Mouse (Mus musculus) myocyte (in vitro differentiated cells): ENCODE results near the gene Suv39h2. TPM values are rescaled to one million over a fixed set of nuclear protein-coding genes. Genes with fewer than 3 reads are reported as not detected.
A peak's percentile ranks its signal among the peaks of the same experiment; 100 is the strongest.

Experiments
- H3K27me3 ChIP-seq: one replicate; pipeline ENCODE4 v1.6.1; 2011; ENCODE audit not compliant: control insufficient read depth, insufficient read depth, insufficient read length
- H3K36me3 ChIP-seq: one replicate; pipeline ENCODE4 v1.6.1; 2011; ENCODE audit not compliant: control insufficient read depth, insufficient read depth
- H3K4me2 ChIP-seq: one replicate; pipeline ENCODE4 v1.6.1; 2011; ENCODE audit warnings: low read depth, control low read depth
- H3K4me3 ChIP-seq: one replicate; pipeline ENCODE4 v1.5.1; 2011; ENCODE audit warnings: mild to moderate bottlenecking, control low read depth, moderate library complexity
- H3K79me2 ChIP-seq: one replicate; pipeline ENCODE4 v1.6.1; 2011; ENCODE audit not compliant: control insufficient read depth, insufficient read depth
- H3ac ChIP-seq: one replicate; pipeline ENCODE4 v1.6.1; 2011; ENCODE audit not compliant: control insufficient read depth, insufficient read length
- CEBPB ChIP-seq: IDR thresholded peaks from 2 replicates; pipeline ENCODE4 v1.6.1; 2011; ENCODE audit warnings: mild to moderate bottlenecking, moderate library complexity; ENCODE audit not compliant: poor library complexity, insufficient read depth, severe bottlenecking
- E2F4 ChIP-seq: IDR thresholded peaks from one replicate; pipeline ENCODE4 v1.6.1; 2011; ENCODE audit warnings: mild to moderate bottlenecking, control low read depth, moderate library complexity; ENCODE audit not compliant: insufficient read depth
- MAX ChIP-seq: IDR thresholded peaks from one replicate; pipeline ENCODE4 v1.6.1; 2011; ENCODE audit warnings: low read depth, mild to moderate bottlenecking, control low read depth
- MYOD1 ChIP-seq, 3 experiments: IDR thresholded peaks; one replicate each; pipeline ENCODE4 v1.6.1; 2011; ENCODE audit warnings: control low read depth in 2 of 3, low read depth in 2 of 3, mild to moderate bottlenecking in 2 of 3, moderate library complexity in 1 of 3; ENCODE audit not compliant: insufficient read length in 2 of 3, control insufficient read depth in 1 of 3
- MYOG ChIP-seq, 3 experiments: IDR thresholded peaks; one replicate each; pipeline ENCODE4 v1.6.1; 2011; ENCODE audit warnings: control low read depth in 2 of 3, low read depth in 2 of 3, mild to moderate bottlenecking in 2 of 3; ENCODE audit not compliant: insufficient read length in 2 of 3, control insufficient read depth in 1 of 3, insufficient read depth in 1 of 3
- POLR2A ChIP-seq: IDR thresholded peaks from one replicate; pipeline ENCODE4 v1.6.1; 2011; ENCODE audit warnings: low read depth, mild to moderate bottlenecking, control low read depth, moderate library complexity; ENCODE audit not compliant: insufficient read length
- POLR2AphosphoS2 ChIP-seq: IDR thresholded peaks from one replicate; pipeline ENCODE4 v1.6.1; 2011; ENCODE audit warnings: low read depth, control low read depth; ENCODE audit not compliant: insufficient read length
- REST ChIP-seq: IDR thresholded peaks from one replicate; pipeline ENCODE4 v1.6.1; 2011; ENCODE audit warnings: mild to moderate bottlenecking, control low read depth, moderate library complexity; ENCODE audit not compliant: insufficient read depth, insufficient read length
- SRF ChIP-seq: IDR thresholded peaks from one replicate; pipeline ENCODE4 v1.6.1; 2011; ENCODE audit warnings: low read depth; ENCODE audit not compliant: control insufficient read depth, insufficient read length
- TCF12 ChIP-seq: IDR thresholded peaks from one replicate; pipeline ENCODE4 v1.6.1; 2011; ENCODE audit warnings: mild to moderate bottlenecking, control low read depth; ENCODE audit not compliant: poor library complexity, insufficient read depth, severe bottlenecking
- TCF3 ChIP-seq: IDR thresholded peaks from one replicate; pipeline ENCODE4 v1.6.1; 2011; ENCODE audit warnings: low read depth, control low read depth; ENCODE audit not compliant: insufficient read length
- USF1 ChIP-seq: IDR thresholded peaks from one replicate; pipeline ENCODE4 v1.6.1; 2011; ENCODE audit warnings: low read depth, mild to moderate bottlenecking, control low read depth, moderate library complexity
- polyA plus RNA-seq: library from polyadenylated mRNA; unstranded; fragments of >200 nt; fragmentation: generic; extraction: Trizol; gene quantifications from one replicate; pipeline ENCODE4 v1.2.1, GENCODE M21; 2012; ENCODE audit warnings: missing spikeins

Gene Suv39h2
- polyA plus RNA-seq, 1 experiment, result 1.3 TPM

- H3K4me2 ChIP-seq, result peak overlapping the region; percentile 79
- peaks cover 13% of the 10 kb centered on the region for H3K27me3 ChIP-seq
- H3K79me2 ChIP-seq, result no peaks in the 10 kb centered on the region
- no peak overlapping the region for H3ac ChIP-seq
- peak overlapping the region; percentile 16 for H3K4me3 ChIP-seq
- H3K36me3 ChIP-seq, result no peaks in the 10 kb centered on the region
- TF ChIP-seq REST, result no peak
- TF ChIP-seq POLR2AphosphoS2, result peak; percentile 35
- TF ChIP-seq E2F4, result no peak
- no peak for TF ChIP-seq TCF12
- TF ChIP-seq POLR2A, result peak; percentile 47
- TF ChIP-seq MAX, result no peak
- TF ChIP-seq USF1, result peak; percentile 64
- peak in 2 of 3 experiments; percentile 32 to 67 for TF ChIP-seq MYOD1 (IDR thresholded peaks at IDR 0.05; ENCODE audit: control insufficient read depth in 1 of 3, insufficient read length in 2 of 3, low read depth in 2 of 3)
- no peak for TF ChIP-seq SRF
- TF ChIP-seq MYOG (IDR thresholded peaks at IDR 0.05; ENCODE audit: control insufficient read depth in 1 of 3, insufficient read depth in 1 of 3, insufficient read length in 2 of 3, low read depth in 2 of 3), result peak in 2 of 3 experiments; percentile 27 to 70
Observed at GRCm38 (mm10) chr2:3418883-3419431, 55.9 kb downstream of the Suv39h2 start.

DNA sequence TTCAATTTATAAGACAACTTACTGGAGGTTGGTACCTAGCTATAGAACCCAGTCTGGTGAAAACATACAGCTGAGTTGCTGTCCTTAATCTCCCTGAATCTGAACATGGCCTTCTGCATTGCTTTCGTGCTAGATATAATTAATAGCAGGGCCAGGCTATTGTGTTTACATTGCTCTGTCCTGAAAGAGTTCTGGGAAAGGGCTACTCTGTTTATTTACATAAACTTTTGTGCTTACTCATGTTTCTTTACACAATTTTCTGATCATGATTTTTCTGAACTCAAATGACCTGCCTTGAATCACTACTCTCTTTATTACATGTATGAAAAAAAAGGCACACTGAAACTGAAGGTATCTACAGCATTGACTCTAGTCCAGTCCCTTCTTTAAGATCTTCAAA is 59.2 kb downstream of the Suv39h2 start:
- Histone ChIP-seq H3K4me2 (no peak overlapping the region), H3K4me3 (no peak overlapping the region), H3K36me3 (no peaks in the 10 kb centered on the region), H3ac (no peak overlapping the region), H3K27me3 (peaks cover 21% of the 10 kb centered on the region), H3K79me2 (no peaks in the 10 kb centered on the region)
- TF ChIP-seq SRF, result no peak
- no peak for TF ChIP-seq TCF12
- TF ChIP-seq REST, result no peak
- no peak for TF ChIP-seq MYOD1 (IDR thresholded peaks at IDR 0.05; ENCODE audit: control insufficient read depth in 1 of 3, insufficient read length in 2 of 3, low read depth in 2 of 3)
- no peak for TF ChIP-seq MYOG (IDR thresholded peaks at IDR 0.05; ENCODE audit: control insufficient read depth in 1 of 3, insufficient read depth in 1 of 3, insufficient read length in 2 of 3, low read depth in 2 of 3)
- no peak for TF ChIP-seq POLR2AphosphoS2
- no peak for TF ChIP-seq MAX
- TF ChIP-seq CEBPB, result no peak
- TF ChIP-seq POLR2A, result no peak

GRCm38 (mm10) chr2:3414241-3414640 is 60.6 kb downstream of the Suv39h2 start:
- peaks cover 28% of the 10 kb centered on the region for H3K27me3 ChIP-seq
- H3K4me3 ChIP-seq, result no peak overlapping the region
- no peak overlapping the region for H3K4me2 ChIP-seq
- no peaks in the 10 kb centered on the region for H3K36me3 ChIP-seq
- no peaks in the 10 kb centered on the region for H3K79me2 ChIP-seq
- no peak overlapping the region for H3ac ChIP-seq
- no peak for TF ChIP-seq USF1
- no peak for TF ChIP-seq CEBPB
- no peak for TF ChIP-seq POLR2A
- no peak for TF ChIP-seq MYOG (IDR thresholded peaks at IDR 0.05; ENCODE audit: control insufficient read depth in 1 of 3, insufficient read depth in 1 of 3, insufficient read length in 2 of 3, low read depth in 2 of 3)
- no peak for TF ChIP-seq SRF
- TF ChIP-seq TCF3, result no peak
- no peak for TF ChIP-seq MYOD1 (IDR thresholded peaks at IDR 0.05; ENCODE audit: control insufficient read depth in 1 of 3, insufficient read length in 2 of 3, low read depth in 2 of 3)
- TF ChIP-seq MAX, result no peak
- no peak for TF ChIP-seq E2F4
- TF ChIP-seq POLR2AphosphoS2, result no peak
- no peak for TF ChIP-seq TCF12
- no peak for TF ChIP-seq REST

- Histone ChIP-seq H3ac (no peak overlapping the region), H3K4me2 (no peak overlapping the region), H3K36me3 (no peaks in the 10 kb centered on the region), H3K27me3 (peaks cover 26% of the 10 kb centered on the region), H3K79me2 (no peaks in the 10 kb centered on the region), H3K4me3 (no peak overlapping the region)
- TF ChIP-seq CEBPB (no peak), REST (no peak), MYOD1 (IDR thresholded peaks at IDR 0.05; ENCODE audit: control insufficient read depth in 1 of 3, insufficient read length in 2 of 3, low read depth in 2 of 3) (no peak), POLR2A (no peak), SRF (no peak), TCF12 (no peak), E2F4 (no peak), MYOG (IDR thresholded peaks at IDR 0.05; ENCODE audit: control insufficient read depth in 1 of 3, insufficient read depth in 1 of 3, insufficient read length in 2 of 3, low read depth in 2 of 3) (no peak), MAX (no peak), TCF3 (no peak), USF1 (no peak), POLR2AphosphoS2 (no peak)
Observed at GRCm38 (mm10) chr2:3407756-3408155, 67.1 kb downstream of the Suv39h2 start.

- no peaks in the 10 kb centered on the region for H3K36me3 ChIP-seq
- TF ChIP-seq TCF12, result no peak
- no peak for TF ChIP-seq MAX
- no peak for TF ChIP-seq CEBPB
- TF ChIP-seq MYOD1 (IDR thresholded peaks at IDR 0.05; ENCODE audit: control insufficient read depth in 1 of 3, insufficient read length in 2 of 3, low read depth in 2 of 3), result no peak
- TF ChIP-seq TCF3, result no peak
- TF ChIP-seq REST, result no peak
- TF ChIP-seq POLR2AphosphoS2, result no peak
Observed at GRCm38 (mm10) chr2:3405981-3406380, 68.8 kb downstream of the Suv39h2 start.

More at GRCm38 (mm10) chr2:3405981-3406380, 68.8 kb downstream of the Suv39h2 start:
- no peak overlapping the region for H3K4me3 ChIP-seq
- H3K79me2 ChIP-seq, result no peaks in the 10 kb centered on the region
- H3K27me3 ChIP-seq, result peaks cover 29% of the 10 kb centered on the region
- no peak overlapping the region for H3ac ChIP-seq
- H3K4me2 ChIP-seq, result no peak overlapping the region
